Mouse (Mus musculus) embryonic facial prominence, embryonic 12.5 days (tissue): ENCODE measurements around the gene Kif2a. TPM values are rescaled to one million over a fixed set of nuclear protein-coding genes. Genes with fewer than 3 reads are reported as not detected.
"Not testable (repeated sequence)": the region's sequence is repeated elsewhere in the genome, so short reads cannot be mapped to it uniquely, and the experiment has no call there.

Experiments used
- ATAC-seq: fragments of 200-750 bp; cut with Nextera tagmentation; 2 replicates; pipeline ENCODE4 v1.8.0; 2017; ENCODE audit not compliant: insufficient number of reproducible peaks, insufficient read depth, low FRiP score, low TSS enrichment
- H3K27ac ChIP-seq: fragments of 300-500 bp; sonication (generic); 2 replicates; pipeline ENCODE4 v1.5.1; 2016; ENCODE audit warnings: mild to moderate bottlenecking
- H3K27me3 ChIP-seq: fragments of 300-500 bp; sonication (generic); 2 replicates; pipeline ENCODE4 v1.6.1; 2016; ENCODE audit warnings: mild to moderate bottlenecking, moderate library complexity
- H3K36me3 ChIP-seq: fragments of 300-500 bp; sonication (generic); 2 replicates; pipeline ENCODE4 v1.6.1; 2016; ENCODE audit warnings: mild to moderate bottlenecking
- H3K4me1 ChIP-seq: fragments of 300-500 bp; sonication (generic); 2 replicates; pipeline ENCODE4 v1.6.1; 2016
- H3K4me2 ChIP-seq: fragments of 300-500 bp; sonication (generic); replicated peaks from 2 replicates; pipeline ENCODE4 v1.6.1; 2016; ENCODE audit warnings: mild to moderate bottlenecking, moderate library complexity
- H3K4me3 ChIP-seq: fragments of 300-500 bp; sonication (generic); 2 replicates; pipeline ENCODE4 v1.5.1; 2016; ENCODE audit warnings: mild to moderate bottlenecking
- H3K9ac ChIP-seq: fragments of 300-500 bp; sonication (generic); 2 replicates; pipeline ENCODE4 v1.6.1; 2016; ENCODE audit warnings: mild to moderate bottlenecking, moderate library complexity
- H3K9me3 ChIP-seq: fragments of 300-500 bp; sonication (generic); 2 replicates; pipeline ENCODE4 v1.6.1; 2016; ENCODE audit warnings: mild to moderate bottlenecking, moderate library complexity
- WGBS: fragments of 180-500 bp; shearing (Covaris S2); methylation state at CpG from one replicate; pipeline ENCODE4 v1.1.7; 2016; 5-methylcytosine and 5-hydroxymethylcytosine counted together
- polyA plus RNA-seq: library from polyadenylated mRNA; unstranded; fragments of >200 nt; fragmentation: Nextera tagmentation; extraction: Ambion mirVana; gene quantifications from 2 replicates; pipeline ENCODE4 v1.2.1, GENCODE M21; 2016

The Kif2a gene
- polyA plus RNA-seq, 1 experiment from 2014 or later: 27.0 TPM

GRCm38 (mm10) chr13:106947583-106947982 is 74.3 kb downstream of the Kif2a start:
- Histone ChIP-seq H3K36me3 (peaks cover 21% of the 10 kb centered on the region), H3K27ac (no peak overlapping the region), H3K9ac (peak overlapping the region; percentile 86), H3K4me1 (peaks cover 10% of the 10 kb centered on the region), H3K27me3 (no peaks in the 10 kb centered on the region), H3K4me2 (peak overlapping the region; percentile 69), H3K4me3 (peak overlapping the region; percentile 95), H3K9me3 (no peaks in the 10 kb centered on the region)
- ATAC-seq: no peak
- 3% methylated on average over 6 of the region's 6 CpGs for WGBS

GRCm38 (mm10) chr13:106946594-106947540 is 75.1 kb downstream of the Kif2a start, which contains the start of gene Dimt1:
Gene Dimt1, plus strand, starts transcription at chr13:106947127.
- Histone ChIP-seq H3K4me3 (peak within 1 kb of the TSS; percentile 95), H3K9ac (peak within 1 kb of the TSS; percentile 86), H3K27me3 (no peaks in the 10 kb centered on the region), H3K36me3 (peaks cover 18% of the 10 kb centered on the region), H3K27ac (peak within 1 kb of the TSS; percentile 90), H3K4me2 (peak within 1 kb of the TSS; percentile 69), H3K9me3 (no peaks in the 10 kb centered on the region), H3K4me1 (peaks cover 10% of the 10 kb centered on the region)
- under 1% methylated on average over 68 of the region's 68 CpGs for whole genome bisulfite sequencing
- peak; percentile 99 for ATAC-seq

GRCm38 (mm10) chr13:106945518-106945917 is 76.4 kb downstream of the Kif2a start:
- no peaks in the 10 kb centered on the region for H3K9me3 ChIP-seq
- H3K27ac ChIP-seq: no peak overlapping the region
- H3K9ac ChIP-seq: no peak overlapping the region
- no peak overlapping the region for H3K4me3 ChIP-seq
- no peak overlapping the region for H3K4me2 ChIP-seq
- peaks cover 10% of the 10 kb centered on the region for H3K4me1 ChIP-seq
- 83% methylated on average over 9 of the region's 9 CpGs for WGBS
- H3K27me3 ChIP-seq: no peaks in the 10 kb centered on the region
- no peak for ATAC-seq
- peaks cover 8% of the 10 kb centered on the region; the same call in 1 of the 2 replicates for H3K36me3 ChIP-seq

- Histone ChIP-seq H3K27ac (no peak overlapping the region), H3K4me2 (no peak overlapping the region), H3K9ac (no peak overlapping the region), H3K4me1 (peaks cover 2% of the 10 kb centered on the region), H3K9me3 (no peaks in the 10 kb centered on the region), H3K4me3 (no peak overlapping the region), H3K36me3 (no peaks in the 10 kb centered on the region), H3K27me3 (no peaks in the 10 kb centered on the region)
- no peak for ATAC-seq
- 91% methylated on average over 1 of the region's 1 CpGs for WGBS
These were observed 79.2 kb downstream of the Kif2a start for GRCm38 (mm10) chr13:106942721-106943120.

- WGBS: 17% methylated on average over 7 of the region's 7 CpGs
- Histone ChIP-seq H3K9ac (no peak overlapping the region; the same call in 1 of the 2 replicates), H3K4me3 (peak overlapping the region; percentile 18; the same call in 1 of the 2 replicates), H3K36me3 (no peaks in the 10 kb centered on the region), H3K4me1 (no peaks in the 10 kb centered on the region), H3K4me2 (0 out of 2 replicates have a peak overlapping the region, but pooled peaks have one; percentile 21), H3K27me3 (no peaks in the 10 kb centered on the region), H3K9me3 (no peaks in the 10 kb centered on the region), H3K27ac (no peak overlapping the region)
- ATAC-seq: no peak
These were observed 80.5 kb downstream of the Kif2a start for GRCm38 (mm10) chr13:106941211-106941976.

- WGBS: 27% methylated on average over 7 of the region's 7 CpGs
- no peak overlapping the region for H3K9ac ChIP-seq
- peak overlapping the region; percentile 42 for H3K4me2 ChIP-seq
- H3K9me3 ChIP-seq: no peaks in the 10 kb centered on the region
- H3K27me3 ChIP-seq: no peaks in the 10 kb centered on the region
- 0 out of 2 replicates have a peak, but pooled peaks have one; percentile 5 for ATAC-seq
- H3K36me3 ChIP-seq: no peaks in the 10 kb centered on the region
- H3K4me1 ChIP-seq: no peaks in the 10 kb centered on the region
- H3K4me3 ChIP-seq: peak overlapping the region; percentile 99
- no peak overlapping the region for H3K27ac ChIP-seq
These were observed 84.8 kb downstream of the Kif2a start for GRCm38 (mm10) chr13:106937138-106937472.

GRCm38 (mm10) chr13:106936256-106937137 is 85.4 kb downstream of the Kif2a start, which contains the start of gene Ipo11:
Gene Ipo11, minus strand, starts transcription at chr13:106936958.
- no peaks in the 10 kb centered on the region for H3K27me3 ChIP-seq
- peak within 1 kb of the TSS; percentile 78 for H3K27ac ChIP-seq
- no peaks in the 10 kb centered on the region for H3K4me1 ChIP-seq
- H3K36me3 ChIP-seq: no peaks in the 10 kb centered on the region
- peak within 1 kb of the TSS; percentile 89 for H3K9ac ChIP-seq
- peak within 1 kb of the TSS; percentile 99 for H3K4me3 ChIP-seq
- WGBS: under 1% methylated on average over 84 of the region's 84 CpGs
- ATAC-seq: peak; percentile 94
- peak within 1 kb of the TSS; percentile 62 for H3K4me2 ChIP-seq
- no peaks in the 10 kb centered on the region for H3K9me3 ChIP-seq

GRCm38 (mm10) chr13:106935871-106936255 is 86.1 kb downstream of the Kif2a start:
- no peaks in the 10 kb centered on the region for H3K9me3 ChIP-seq
- 11% methylated on average over 9 of the region's 9 CpGs for WGBS

GRCm38 (mm10) chr13:106929201-106929600 is 92.7 kb downstream of the Kif2a start:
- peaks cover 4% of the 10 kb centered on the region; the same call in 1 of the 2 replicates for H3K36me3 ChIP-seq
- H3K9ac ChIP-seq: no peak overlapping the region
- peaks cover 5% of the 10 kb centered on the region for H3K9me3 ChIP-seq
- WGBS: 95% methylated on average over 2 of the region's 2 CpGs
- H3K27me3 ChIP-seq: no peaks in the 10 kb centered on the region
- no peak overlapping the region for H3K27ac ChIP-seq
- no peak for ATAC-seq
- no peak overlapping the region for H3K4me2 ChIP-seq
- H3K4me3 ChIP-seq: no peak overlapping the region
- no peaks in the 10 kb centered on the region for H3K4me1 ChIP-seq

More at GRCm38 (mm10) chr13:106935871-106936255, 86.1 kb downstream of the Kif2a start:
- Histone ChIP-seq H3K36me3 (no peaks in the 10 kb centered on the region), H3K27ac (no peak overlapping the region), H3K4me2 (peak overlapping the region; percentile 62), H3K4me3 (peak overlapping the region; percentile 99), H3K27me3 (no peaks in the 10 kb centered on the region), H3K4me1 (no peaks in the 10 kb centered on the region), H3K9ac (peak overlapping the region; percentile 89)
- ATAC-seq: no peak

GRCm38 (mm10) chr13:106928296-106928695 is 93.6 kb downstream of the Kif2a start:
- Histone ChIP-seq H3K9me3 (peaks cover 5% of the 10 kb centered on the region), H3K27me3 (no peaks in the 10 kb centered on the region), H3K27ac (no peak overlapping the region), H3K9ac (no peak overlapping the region), H3K4me1 (no peaks in the 10 kb centered on the region), H3K4me3 (no peak overlapping the region), H3K4me2 (no peak overlapping the region), H3K36me3 (peaks cover 8% of the 10 kb centered on the region; the same call in 1 of the 2 replicates)
- ATAC-seq: no peak
- 97% methylated on average over 4 of the region's 4 CpGs for WGBS

- not testable (repeated sequence) for H3K27ac ChIP-seq, H3K27me3 ChIP-seq, H3K4me2 ChIP-seq, H3K9me3 ChIP-seq, H3K4me3 ChIP-seq, ATAC-seq, H3K4me1 ChIP-seq, H3K9ac ChIP-seq
- WGBS: 93% methylated on average over 3 of the region's 3 CpGs
- H3K36me3 ChIP-seq: peaks cover 15% of the 10 kb centered on the region
These were observed 96.0 kb downstream of the Kif2a start for GRCm38 (mm10) chr13:106925921-106926320.
